Mouse (Mus musculus) cerebellum, adult 9-11 months (tissue): ENCODE data around the gene Olfr1446.

Experiments used
- DNase-seq: peaks from one replicate; pipeline ENCODE4 v3.0.0; 2022

Gene Olfr1446

DNA sequence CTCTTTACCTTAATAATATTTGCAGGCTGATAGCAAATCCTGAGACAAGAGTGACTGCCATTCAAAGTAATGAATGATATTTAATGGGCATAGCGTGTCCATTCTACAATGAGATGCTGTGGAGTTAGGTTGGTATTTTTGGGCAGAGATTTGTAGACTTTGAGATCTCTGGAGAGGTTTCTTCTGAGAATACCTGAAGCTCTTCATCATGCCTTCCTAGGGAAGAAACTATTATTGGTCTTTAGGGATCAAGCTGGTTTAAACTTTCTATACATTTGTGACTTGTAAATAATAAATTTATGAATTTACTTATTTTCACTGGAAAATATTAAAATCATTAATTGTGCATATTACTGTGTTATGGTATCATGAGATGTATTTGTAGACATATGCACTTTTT is at the start of gene Olfr1446:
Gene Olfr1446, minus strand, starts transcription at position 101 of the 400 bp plus-strand sequence.
- no peak for DNase-seq

- no peak for DNase-seq
Observed at GRCm38 (mm10) chr19:12930540-12930939, 37.2 kb upstream of the Olfr1446 start, which contains the start of gene Olfr1449. Gene Olfr1449, plus strand, starts transcription at chr19:12930840.

DNA sequence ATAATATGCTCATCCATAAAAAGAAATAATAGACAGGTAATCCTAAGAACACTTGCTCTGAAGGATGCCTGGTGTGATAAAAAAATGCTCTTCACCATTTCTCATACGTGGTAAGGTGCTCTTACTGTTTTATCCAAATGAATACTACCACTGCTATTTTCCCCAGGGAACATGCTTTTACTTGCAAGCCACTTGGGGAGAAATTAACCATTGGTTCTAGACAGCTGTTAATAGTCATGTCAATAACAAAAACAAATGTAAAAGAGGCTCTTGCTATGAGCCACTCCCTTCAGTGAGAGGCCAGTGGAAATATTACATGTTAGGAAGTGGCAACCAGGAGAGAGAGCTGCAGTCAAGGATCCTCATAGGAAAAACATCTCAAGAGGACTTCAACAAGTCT is 31.0 kb upstream of the Olfr1446 start, which contains the start of gene Olfr1448:
Gene Olfr1448, minus strand, starts transcription at position 101 of the 400 bp plus-strand sequence.
- no peak for DNase-seq

DNA sequence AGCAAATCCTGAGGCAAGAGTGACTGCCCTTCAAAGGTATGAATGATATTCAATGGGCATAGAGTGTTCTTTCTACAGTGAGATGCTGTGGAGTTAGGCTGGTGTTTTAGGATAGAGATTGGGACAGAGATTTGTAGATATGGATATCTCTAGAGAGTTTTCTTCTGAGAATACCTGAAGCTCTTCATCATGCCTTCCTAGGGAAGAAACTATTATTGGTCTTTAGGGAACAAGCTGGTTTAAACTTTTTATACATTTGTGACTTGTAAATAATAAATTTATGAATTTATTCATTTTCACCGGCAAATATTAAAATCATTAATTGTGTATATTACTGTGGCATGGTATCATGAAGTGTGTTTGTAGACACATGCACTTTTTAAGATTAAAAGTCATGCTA is 10.3 kb upstream of the Olfr1446 start, which contains the start of gene Olfr1447:
Gene Olfr1447, minus strand, starts transcription at position 101 of the 400 bp plus-strand sequence.
- DNase-seq, result no peak

DNA sequence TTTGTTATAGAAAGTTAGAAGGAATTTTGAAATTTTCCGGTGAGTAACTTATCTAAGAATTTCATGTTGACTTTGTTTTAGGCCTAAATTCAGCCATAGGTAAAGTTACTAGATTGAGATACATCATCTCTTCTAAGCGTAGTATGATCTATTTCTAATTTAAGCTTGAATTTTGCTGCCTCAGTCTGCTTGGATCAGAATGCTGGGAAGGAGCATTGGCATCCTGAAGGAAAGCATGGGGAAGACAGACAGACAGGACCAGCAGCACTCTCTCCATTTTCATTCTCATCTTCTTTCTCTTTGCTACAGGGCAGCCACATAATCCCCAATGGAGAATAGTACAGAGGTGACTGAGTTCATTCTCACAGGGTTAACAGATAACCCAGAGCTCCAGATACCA is 9.8 kb downstream of the Olfr1446 start, which contains the start of gene Olfr1445:
Gene Olfr1445, plus strand, starts transcription at position 301 of the 400 bp plus-strand sequence.
- DNase-seq, result no peak

GRCm38 (mm10) chr19:12856983-12857382 is 36.3 kb downstream of the Olfr1446 start, which contains the start of gene Olfr1444:
Gene Olfr1444, plus strand, starts transcription at chr19:12857283.
- DNase-seq, result no peak

GRCm38 (mm10) chr19:12846382-12846781 is 46.9 kb downstream of the Olfr1446 start, which contains the start of gene Gm5244:
Gene Gm5244, plus strand, starts transcription at chr19:12846682.
- no peak for DNase-seq

- DNase-seq, result no peak
Observed at GRCm38 (mm10) chr19:12838507-12838906, 54.8 kb downstream of the Olfr1446 start.
